Mouse (Mus musculus): ENCODE results near the gene Slc4a10.

DNA sequence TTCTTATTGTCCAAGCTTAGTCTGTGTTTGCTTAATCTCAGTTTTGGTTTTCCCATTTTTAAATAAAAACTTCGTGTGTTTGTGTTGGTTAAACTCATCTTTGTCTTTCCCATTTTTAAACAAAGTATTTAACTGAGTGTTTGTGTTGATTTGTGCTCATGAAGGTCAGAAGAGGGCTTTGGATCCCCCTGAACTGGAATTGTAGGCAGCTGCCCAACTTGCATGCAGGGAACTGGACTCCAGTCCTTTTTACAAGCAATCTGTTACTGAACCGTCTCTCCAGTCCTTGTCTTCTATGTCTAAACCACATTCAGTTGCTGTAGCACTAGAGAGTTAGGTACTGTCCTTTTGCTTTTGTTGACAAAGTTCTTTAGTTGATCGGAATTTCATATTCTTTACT lies 41.3 kb downstream of the Slc4a10 start:
- TF ChIP-seq CTCF (IDR thresholded peaks at IDR 0.05; ENCODE audit: control insufficient read depth, insufficient read depth, insufficient replicate concordance, low read depth, low read length) (no peak), POLR2A (IDR thresholded peaks at IDR 0.05; ENCODE audit: control insufficient read depth, low read depth, low read length) (no peak)
